Mouse (Mus musculus) hindbrain, embryonic 11.5 days (tissue): ENCODE data around the gene Adcyap1r1. TPM values are rescaled to one million over a fixed set of nuclear protein-coding genes. Genes with fewer than 3 reads are reported as not detected.

Source experiments
- ATAC-seq: fragments of 200-750 bp; cut with Nextera tagmentation; 2 replicates; pipeline ENCODE4 v1.8.0; 2017; ENCODE audit warnings: mild to moderate bottlenecking, moderate TSS enrichment, moderate library complexity; ENCODE audit not compliant: low FRiP score
- DNase-seq: peaks from one replicate; pipeline ENCODE4 v3.0.0-alpha.2; 2015; ENCODE audit warnings: low spot score
- H3K27ac ChIP-seq: fragments of 300-500 bp; sonication (generic); 2 replicates; pipeline ENCODE4 v1.5.1; 2014; ENCODE audit warnings: mild to moderate bottlenecking, low read depth, low read length
- H3K27me3 ChIP-seq: fragments of 300-500 bp; sonication (generic); 2 replicates; pipeline ENCODE4 v1.6.1; 2014; ENCODE audit warnings: mild to moderate bottlenecking, low read length, moderate library complexity, mixed read lengths; ENCODE audit not compliant: control insufficient read depth, insufficient read depth
- H3K36me3 ChIP-seq: fragments of 300-500 bp; sonication (generic); 2 replicates; pipeline ENCODE4 v1.6.1; 2014; ENCODE audit warnings: mild to moderate bottlenecking, low read length, moderate library complexity, mixed read lengths; ENCODE audit not compliant: control insufficient read depth, insufficient read depth
- H3K4me1 ChIP-seq: fragments of 300-500 bp; sonication (generic); replicated peaks from 2 replicates; pipeline ENCODE4 v1.6.1; 2014; ENCODE audit warnings: low read length, mixed read lengths; ENCODE audit not compliant: control insufficient read depth, insufficient read depth
- H3K4me2 ChIP-seq: fragments of 300-500 bp; sonication (generic); replicated peaks from 2 replicates; pipeline ENCODE4 v1.6.1; 2014; ENCODE audit warnings: mild to moderate bottlenecking, low read depth, low read length
- H3K4me3 ChIP-seq: fragments of 300-500 bp; sonication (generic); 2 replicates; pipeline ENCODE4 v1.5.1; 2014; ENCODE audit warnings: low read depth, low read length
- H3K9ac ChIP-seq: fragments of 300-500 bp; sonication (generic); 2 replicates; pipeline ENCODE4 v1.6.1; 2014; ENCODE audit warnings: low read depth, low read length
- H3K9me3 ChIP-seq: fragments of 300-500 bp; sonication (generic); 2 replicates; pipeline ENCODE4 v1.6.1; 2016; ENCODE audit warnings: low read length; ENCODE audit not compliant: control insufficient read depth
- WGBS: fragments of 180-500 bp; shearing (Covaris S2); extraction: QIAGEN DNeasy Blood & Tissue Kit; methylation state at CpG from one replicate; pipeline ENCODE4 v1.1.7; 2014; 5-methylcytosine and 5-hydroxymethylcytosine counted together
- polyA plus RNA-seq: library from polyadenylated mRNA; unstranded; fragments of >200 nt; fragmentation: Nextera tagmentation; extraction: Ambion mirVana; gene quantifications from 2 replicates; pipeline ENCODE4 v1.2.1, GENCODE M21; 2014

The Adcyap1r1 gene
- polyA plus RNA-seq, 1 experiment from 2014 or later: 21.1 TPM

DNA sequence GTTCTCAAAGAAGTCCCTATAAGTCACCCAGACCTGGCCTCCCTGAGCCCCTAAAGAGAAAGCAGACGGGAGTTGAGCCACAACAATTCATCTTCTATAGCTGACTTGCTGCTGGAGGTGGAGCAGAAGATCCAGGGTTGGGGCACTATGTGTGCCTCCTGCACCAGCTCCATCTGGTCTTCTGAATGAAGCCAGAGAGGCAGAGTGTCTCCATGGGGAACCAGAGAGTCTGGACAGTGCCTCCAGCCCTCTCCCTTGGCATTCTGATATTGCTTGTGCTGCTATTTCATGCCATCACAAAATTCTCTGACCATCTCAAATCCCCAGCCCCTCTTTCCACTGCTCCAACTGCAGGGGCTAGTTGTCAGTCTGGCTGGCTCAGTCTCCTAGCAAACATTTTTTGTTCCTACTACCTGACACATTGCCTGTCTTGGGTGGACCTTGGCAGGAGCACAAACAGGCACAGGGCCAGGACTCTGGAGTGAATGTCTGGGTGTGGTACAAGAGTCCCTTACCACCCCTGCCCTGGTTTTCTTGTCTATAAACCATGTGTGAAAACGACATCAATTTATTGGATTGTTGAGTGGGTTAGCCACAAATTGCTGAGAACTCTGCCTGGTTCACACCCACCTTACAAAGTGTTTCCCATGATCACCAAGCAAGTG, 32.9 kb upstream of the Adcyap1r1 start:
- Histone ChIP-seq H3K36me3 (no peaks in the 10 kb centered on the region), H3K9ac (no peak overlapping the region), H3K4me2 (no peak overlapping the region), H3K4me1 (peaks cover 5% of the 10 kb centered on the region), H3K9me3 (no peaks in the 10 kb centered on the region), H3K27ac (no peak overlapping the region), H3K4me3 (no peak overlapping the region), H3K27me3 (no peaks in the 10 kb centered on the region)
- WGBS: 67% methylated on average over 2 of the region's 2 CpGs
- ATAC-seq: no peak
- no peak for DNase-seq

DNA sequence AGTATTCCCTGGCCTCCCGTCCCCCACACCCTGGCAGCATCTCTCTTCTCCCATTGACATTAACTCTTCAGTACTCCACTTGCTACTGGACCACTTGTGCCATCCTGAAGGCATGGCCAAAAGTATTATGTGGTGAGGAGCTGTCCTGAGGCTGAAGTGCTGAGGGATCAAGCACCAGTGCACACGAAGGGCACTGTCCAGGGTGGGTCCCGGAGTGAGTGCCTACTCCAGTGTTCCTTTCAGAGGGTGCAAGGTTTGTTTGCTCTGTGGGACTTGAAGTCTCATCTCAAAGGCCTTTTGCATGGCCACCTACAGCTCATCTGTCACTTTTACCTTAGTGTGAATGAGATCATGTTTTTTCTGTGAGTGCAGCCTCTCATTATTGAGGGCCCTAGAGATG, 31.4 kb upstream of the Adcyap1r1 start:
- no peaks in the 10 kb centered on the region for H3K36me3 ChIP-seq
- H3K9me3 ChIP-seq: no peaks in the 10 kb centered on the region
- H3K27ac ChIP-seq: no peak overlapping the region
- H3K4me2 ChIP-seq: no peak overlapping the region
- H3K4me3 ChIP-seq: no peak overlapping the region
- H3K9ac ChIP-seq: no peak overlapping the region
- no peak for DNase-seq
- ATAC-seq: peak; percentile 13; the same call in 1 of the 2 replicates
- no peaks in the 10 kb centered on the region for H3K27me3 ChIP-seq
- 55% methylated on average over 3 of the region's 3 CpGs for WGBS
- H3K4me1 ChIP-seq: peaks cover 5% of the 10 kb centered on the region

DNA sequence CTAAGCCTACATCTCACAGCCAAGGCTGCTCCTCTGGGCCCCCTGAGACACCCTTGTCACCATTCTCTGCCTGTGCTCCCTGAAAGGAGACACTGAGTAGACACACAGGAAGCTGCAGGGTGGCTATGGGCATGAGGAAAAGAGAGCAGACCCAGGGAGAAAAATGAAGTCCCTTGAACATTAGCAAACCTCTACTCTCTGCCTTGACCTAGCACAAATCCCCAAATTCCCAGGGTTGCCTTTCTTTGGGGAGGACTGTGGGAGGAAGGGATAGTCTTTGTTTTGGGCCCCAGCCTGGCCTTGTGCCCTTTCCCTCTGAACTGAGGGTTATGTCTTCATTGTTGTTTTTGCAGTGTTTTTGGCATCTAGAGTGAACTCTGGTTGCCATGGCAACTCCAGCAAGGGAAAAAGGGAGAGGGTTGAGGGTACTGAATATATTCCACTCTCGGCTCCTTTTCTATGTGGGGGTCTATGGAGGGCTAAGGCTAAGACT, 30.9 kb upstream of the Adcyap1r1 start:
- DNase-seq (peak; percentile 61), ATAC-seq (peak; percentile 55)
- H3K4me1 ChIP-seq: peaks cover 5% of the 10 kb centered on the region
- no peak overlapping the region for H3K4me2 ChIP-seq
- H3K4me3 ChIP-seq: no peak overlapping the region
- no peaks in the 10 kb centered on the region for H3K36me3 ChIP-seq
- no peaks in the 10 kb centered on the region for H3K9me3 ChIP-seq
- no peak overlapping the region for H3K9ac ChIP-seq
- no peak overlapping the region for H3K27ac ChIP-seq
- no peaks in the 10 kb centered on the region for H3K27me3 ChIP-seq
- 8% methylated on average over 1 of the region's 1 CpGs for WGBS

DNA sequence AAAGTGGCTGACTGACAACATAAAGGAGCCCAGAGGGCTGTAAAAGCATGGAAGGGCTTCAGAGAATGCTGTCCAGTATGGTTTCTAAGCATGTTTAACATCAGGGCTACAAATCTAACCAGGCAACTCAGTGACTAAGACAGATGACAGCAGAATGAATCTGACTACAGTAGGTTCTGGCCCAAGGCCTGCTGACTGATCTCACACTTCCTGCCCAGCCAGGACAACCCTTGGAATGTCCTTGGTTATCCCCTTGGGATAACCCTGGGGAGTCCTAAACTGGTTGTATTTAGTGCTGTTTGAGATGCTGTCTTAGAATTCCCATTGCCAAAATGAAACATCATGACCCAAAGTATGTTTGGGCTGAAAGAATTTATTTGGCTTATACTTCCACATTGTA, 19.7 kb upstream of the Adcyap1r1 start:
- Histone ChIP-seq H3K4me2 (no peak overlapping the region), H3K9me3 (no peaks in the 10 kb centered on the region), H3K27ac (no peak overlapping the region), H3K36me3 (no peaks in the 10 kb centered on the region), H3K4me1 (peaks cover 12% of the 10 kb centered on the region; the same call in 1 of the 2 replicates), H3K27me3 (no peaks in the 10 kb centered on the region), H3K9ac (no peak overlapping the region), H3K4me3 (no peak overlapping the region)
- no peak for DNase-seq
- no peak for ATAC-seq

DNA sequence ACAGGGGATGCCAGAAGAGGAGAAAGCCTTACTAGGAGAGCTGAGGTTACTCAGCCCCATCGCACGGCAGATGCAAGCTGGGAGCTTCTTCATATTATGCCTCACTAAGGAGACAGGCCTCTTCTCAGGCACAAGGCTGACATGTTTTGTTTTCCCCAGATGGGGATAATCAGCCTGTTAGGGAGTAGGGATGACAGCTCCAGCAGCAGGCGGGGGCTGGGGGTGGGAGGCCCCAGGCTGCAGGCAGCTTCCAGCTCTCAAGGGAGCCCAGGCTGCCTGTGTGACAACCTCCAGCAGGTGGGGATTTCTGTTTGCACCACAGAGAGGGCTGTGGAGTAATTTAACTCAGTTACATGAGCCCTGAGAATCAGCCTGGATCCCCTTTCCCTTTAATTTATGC, 17.4 kb upstream of the Adcyap1r1 start:
- DNase-seq (peak; percentile 64), ATAC-seq (peak; percentile 81)
- Histone ChIP-seq H3K27ac (peak overlapping the region; percentile 47; the same call in 1 of the 2 replicates), H3K9ac (no peak overlapping the region), H3K4me1 (peaks cover 12% of the 10 kb centered on the region; the same call in 1 of the 2 replicates), H3K4me2 (no peak overlapping the region), H3K36me3 (no peaks in the 10 kb centered on the region), H3K9me3 (no peaks in the 10 kb centered on the region), H3K27me3 (no peaks in the 10 kb centered on the region), H3K4me3 (no peak overlapping the region)
- WGBS: 16% methylated on average over 3 of the region's 3 CpGs

DNA sequence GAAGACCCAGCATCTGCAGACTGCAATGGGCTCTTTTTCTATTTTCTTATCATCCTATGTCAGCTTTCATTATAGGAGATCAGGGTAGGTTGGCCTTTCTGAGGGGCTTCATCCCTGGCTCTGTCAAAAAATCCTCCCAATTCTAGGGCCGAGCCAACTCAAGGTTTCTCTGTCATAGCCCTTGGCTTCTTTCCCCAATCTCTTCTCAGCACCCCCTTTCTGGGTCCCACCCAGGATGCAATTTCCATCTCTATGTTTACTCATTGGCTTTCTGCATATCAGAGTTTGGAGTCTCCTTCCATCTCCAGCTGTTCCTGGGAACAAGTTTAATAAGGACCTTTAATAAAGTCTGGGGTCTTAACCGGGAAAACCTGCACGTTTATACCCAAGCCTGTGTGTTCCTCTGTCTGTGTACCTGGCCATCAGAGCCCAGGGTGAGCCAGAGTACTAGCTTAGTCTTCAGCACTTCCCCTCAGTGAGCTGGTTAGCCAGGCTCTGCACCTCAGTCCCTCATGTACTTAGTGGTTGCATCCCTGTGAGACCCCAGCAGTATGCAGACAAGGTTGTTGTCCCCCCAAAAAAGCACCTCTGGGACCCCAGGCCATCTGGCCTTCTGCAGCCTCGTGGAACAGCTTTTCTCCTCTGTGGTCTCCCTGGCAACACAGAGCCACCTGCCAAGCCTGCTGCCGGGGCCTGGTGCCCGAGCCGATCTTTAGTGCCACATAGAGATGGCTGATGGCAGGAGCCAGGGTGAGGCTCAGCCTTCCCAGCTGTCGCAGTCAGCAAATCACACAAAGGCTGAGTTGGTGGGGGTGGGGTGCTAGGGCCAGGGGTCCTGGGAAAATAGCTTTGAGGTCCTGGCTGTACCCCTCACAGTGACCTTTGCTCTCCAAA, 16.3 kb upstream of the Adcyap1r1 start:
- Histone ChIP-seq H3K27me3 (no peaks in the 10 kb centered on the region), H3K27ac (peak overlapping the region; percentile 13; the same call in 1 of the 2 replicates), H3K4me1 (peaks cover 12% of the 10 kb centered on the region; the same call in 1 of the 2 replicates), H3K36me3 (no peaks in the 10 kb centered on the region), H3K4me2 (no peak overlapping the region), H3K4me3 (no peak overlapping the region), H3K9me3 (no peaks in the 10 kb centered on the region), H3K9ac (no peak overlapping the region)
- WGBS: 47% methylated on average over 8 of the region's 8 CpGs
- DNase-seq (peak; percentile 60), ATAC-seq (peak; percentile 72)

DNA sequence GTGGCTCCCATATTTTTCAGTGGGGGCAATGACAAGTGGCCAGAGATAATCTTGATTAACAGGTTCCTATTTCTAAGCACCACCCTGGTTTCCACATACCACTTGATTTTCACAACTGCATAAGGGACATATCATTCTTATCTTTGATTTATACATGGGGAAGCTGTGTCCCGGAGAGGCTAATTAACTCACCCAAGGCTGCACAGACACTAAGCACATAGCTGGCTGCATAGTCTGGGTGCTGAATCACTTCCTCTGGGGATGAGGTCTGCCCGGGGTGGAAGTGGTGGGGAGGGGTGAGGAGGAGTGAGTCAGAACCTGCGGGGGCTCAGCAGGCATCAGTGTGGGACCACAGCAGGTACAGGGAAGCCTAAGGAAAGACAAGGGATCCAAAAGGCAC, 13.9 kb upstream of the Adcyap1r1 start:
- peaks cover 12% of the 10 kb centered on the region; the same call in 1 of the 2 replicates for H3K4me1 ChIP-seq
- H3K27me3 ChIP-seq: no peaks in the 10 kb centered on the region
- no peak overlapping the region for H3K9ac ChIP-seq
- no peak for DNase-seq
- no peak overlapping the region for H3K4me3 ChIP-seq
- WGBS: 62% methylated on average over 3 of the region's 3 CpGs
- ATAC-seq: no peak
- no peaks in the 10 kb centered on the region for H3K36me3 ChIP-seq
- H3K4me2 ChIP-seq: no peak overlapping the region
- H3K9me3 ChIP-seq: no peaks in the 10 kb centered on the region
- H3K27ac ChIP-seq: no peak overlapping the region

DNA sequence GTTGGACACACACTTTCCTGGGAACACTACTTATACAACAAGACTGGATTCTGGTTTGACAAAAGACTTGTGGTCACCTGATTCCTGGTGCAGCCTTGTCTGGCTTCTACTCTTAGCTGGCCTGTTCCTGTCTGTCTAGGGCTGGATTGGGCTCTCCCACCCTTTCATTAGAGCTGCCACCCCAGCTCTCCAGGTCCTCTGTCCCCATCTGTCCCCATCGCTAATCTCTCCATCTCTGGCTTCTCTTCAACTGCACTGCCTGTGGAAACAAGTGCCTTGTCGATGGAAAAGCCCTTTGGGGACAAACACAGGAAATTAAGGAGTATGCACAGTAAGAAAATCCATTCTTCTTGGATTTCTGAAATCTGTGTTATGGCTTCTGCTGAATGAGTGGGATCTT, 12.9 kb upstream of the Adcyap1r1 start:
- Histone ChIP-seq H3K9me3 (no peaks in the 10 kb centered on the region), H3K4me3 (no peak overlapping the region), H3K9ac (no peak overlapping the region), H3K4me1 (peaks cover 14% of the 10 kb centered on the region), H3K27me3 (no peaks in the 10 kb centered on the region), H3K4me2 (no peak overlapping the region), H3K36me3 (no peaks in the 10 kb centered on the region), H3K27ac (no peak overlapping the region)
- 74% methylated on average over 2 of the region's 2 CpGs for WGBS
- no peak for ATAC-seq
- DNase-seq: no peak
